Comparison of ENCODE assay signal across 10 mouse cellular contexts in the genomic region with DNA sequence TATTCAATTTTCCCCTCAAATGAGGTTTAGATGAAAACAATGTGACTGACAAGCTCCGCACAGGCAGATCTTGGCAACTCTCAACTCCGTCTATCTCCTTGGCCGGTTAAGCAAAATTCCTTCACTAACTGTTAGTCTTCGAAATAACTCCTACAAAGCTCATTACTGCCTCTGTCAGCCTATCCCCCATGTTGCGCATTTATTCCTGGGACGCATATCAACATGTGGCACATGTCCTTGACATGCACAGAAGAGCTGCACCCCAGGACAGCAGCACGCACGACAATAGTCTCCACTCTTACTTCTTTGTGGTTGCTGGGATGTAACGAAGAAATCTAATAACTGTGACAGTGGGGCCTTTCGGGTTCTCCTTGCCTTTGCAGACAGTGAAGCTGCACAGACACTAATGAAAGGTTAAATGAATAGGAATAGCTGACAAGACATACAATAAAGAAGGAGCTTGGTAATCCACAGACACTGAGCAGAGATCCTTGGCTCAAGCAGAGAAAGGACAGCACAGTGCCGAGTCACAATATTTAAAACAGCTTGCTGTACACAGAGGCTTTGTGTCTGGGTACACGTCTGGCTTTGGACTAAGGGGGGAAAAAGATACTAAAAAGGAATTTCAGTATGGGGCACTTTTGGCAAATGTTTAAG. TPM values are rescaled to one million over a fixed set of nuclear protein-coding genes. Genes with fewer than 3 reads are reported as not detected.
DNase-seq lines count a peak whose midpoint lies in the region; ATAC-seq lines count a peak whose summit lies in the region.
"Had no signal": no experiment of that assay in that cellular context is flagged by ENCODE, and none has a peak within 500 bp of the region (broad histone marks: within the 10 kb centered on the region; RNA-seq: fewer than 3 reads in every experiment).

No protein-coding gene starts in this region.

- no peak overlapping the region for H3K9ac ChIP-seq in hindbrain, embryonic 14.5 days
- H3K9ac ChIP-seq in midbrain, embryonic 14.5 days (replicated peaks; ENCODE audit: low read length): peak overlapping the region; percentile 31; the same call in 1 of the 2 replicates

- 21% methylated on average over 12 of the region's 12 CpGs for WGBS in hindbrain, embryonic 14.5 days
- WGBS in midbrain, embryonic 14.5 days: 15% methylated on average over 12 of the region's 12 CpGs
- WGBS in heart, embryonic 10.5 days: 76% methylated on average over 12 of the region's 12 CpGs

- H3K9me3 ChIP-seq in hindbrain, embryonic 14.5 days (ENCODE audit: control insufficient read depth, low read length): no peaks in the 10 kb centered on the region
- H3K9me3 ChIP-seq in midbrain, embryonic 14.5 days (ENCODE audit: control insufficient read depth, low read length): no peaks in the 10 kb centered on the region
- H3K9me3 ChIP-seq in heart, embryonic 10.5 days: no peaks in the 10 kb centered on the region

- peak overlapping the region; percentile 17; the same call in 1 of the 2 replicates for H3K4me2 ChIP-seq in hindbrain, embryonic 14.5 days (replicated peaks)
- H3K4me2 ChIP-seq in midbrain, embryonic 14.5 days (ENCODE audit: low read length): peak overlapping the region; percentile 33; the same call in 1 of the 2 replicates

- H3K4me1 ChIP-seq in hindbrain, embryonic 14.5 days (replicated peaks; ENCODE audit: control insufficient read depth, insufficient read depth, low read length): no peaks in the 10 kb centered on the region; the same call in 1 of the 2 replicates
- H3K4me1 ChIP-seq in midbrain, embryonic 14.5 days (ENCODE audit: control insufficient read depth, insufficient read depth, low read length): no peaks in the 10 kb centered on the region; the same call in 1 of the 2 replicates
- H3K4me1 ChIP-seq in heart, embryonic 10.5 days: no peaks in the 10 kb centered on the region

- DNase-seq in embryo, embryonic 10 days (ENCODE audit: low spot score): peak; percentile 24
- no peak for DNase-seq in embryo, embryonic 9.5 days (ENCODE audit: extremely low spot score)
- peak; percentile 60 for DNase-seq in NIH3T3 (ENCODE audit: low read depth)
- no peak for DNase-seq in hindbrain, embryonic 14.5 days (ENCODE audit: low spot score)
- DNase-seq in midbrain, embryonic 14.5 days: peak; percentile 43
- no peak for DNase-seq in thymus, postnatal 10 days (ENCODE audit: low spot score in 2 of 2)
- no peak for DNase-seq in gastrocnemius, postnatal 36 days
- no peak for DNase-seq in heart, embryonic 10.5 days (ENCODE audit: low spot score)
- DNase-seq: lung, adult 18-20 months had no signal

- peak; percentile 72; the same call in 1 of the 2 replicates for ATAC-seq in hindbrain, embryonic 14.5 days (ENCODE audit: low FRiP score)
- ATAC-seq in midbrain, embryonic 14.5 days (ENCODE audit: low FRiP score, low TSS enrichment): no peak; the same call in 1 of the 2 replicates

- no peaks in the 10 kb centered on the region for H3K36me3 ChIP-seq in hindbrain, embryonic 14.5 days (replicated peaks; ENCODE audit: control insufficient read depth, insufficient read depth)
- H3K36me3 ChIP-seq in midbrain, embryonic 14.5 days (ENCODE audit: control insufficient read depth, insufficient read depth, low read length): no peaks in the 10 kb centered on the region
- H3K36me3 ChIP-seq in heart, embryonic 10.5 days: no peaks in the 10 kb centered on the region

- intact Hi-C loops in gastrocnemius, postnatal 36 days (cut with DNase I): no loop called here

- peaks cover 54% of the 10 kb centered on the region for H3K27me3 ChIP-seq in hindbrain, embryonic 14.5 days (ENCODE audit: control insufficient read depth, insufficient read depth, low read length)
- peaks cover 48% of the 10 kb centered on the region for H3K27me3 ChIP-seq in midbrain, embryonic 14.5 days (ENCODE audit: control insufficient read depth, insufficient read depth, low read length)
- peaks cover 28% of the 10 kb centered on the region for H3K27me3 ChIP-seq in heart, embryonic 10.5 days (ENCODE audit: insufficient read depth, poor library complexity, severe bottlenecking)

- H3K4me3 ChIP-seq in hindbrain, embryonic 14.5 days (replicated peaks; ENCODE audit: low read length): no peak overlapping the region
- no peak overlapping the region for H3K4me3 ChIP-seq in midbrain, embryonic 14.5 days (replicated peaks; ENCODE audit: low read depth, low read length)
- H3K4me3 ChIP-seq in heart, embryonic 10.5 days: no peak overlapping the region

- no peak overlapping the region for H3K27ac ChIP-seq in hindbrain, embryonic 14.5 days
- no peak overlapping the region for H3K27ac ChIP-seq in midbrain, embryonic 14.5 days (replicated peaks; ENCODE audit: low read depth, low read length)
- H3K27ac ChIP-seq in heart, embryonic 10.5 days: no peak overlapping the region
- H3K27ac ChIP-seq: kidney, postnatal 0 days had no signal

RNA-seq across cellular contexts. Expression of a gene that starts 6.0 kb away (rescaled TPM):
- 10.0 and 12.0 TPM in 2 replicates for polyA plus RNA-seq in hindbrain, embryonic 14.5 days (2014; fragmentation: Nextera tagmentation; extraction: Ambion mirVana)
- 29.9 and 34.6 TPM in 2 replicates for polyA plus RNA-seq in midbrain, embryonic 14.5 days (2014; fragmentation: Nextera tagmentation; extraction: Ambion mirVana)
- 1 to 10 TPM; 3.6 to 4.4 TPM for total RNA-seq in gastrocnemius, postnatal 36 days (2021)
- polyA plus RNA-seq in heart, embryonic 10.5 days (2016; fragmentation: Nextera tagmentation; extraction: Ambion mirVana): 2.0 and 7.7 TPM in 2 replicates

Comparison
In these comparisons a context has a peak if more than half of its experiments do, and no peak if none do; other contexts are left out.
1. DNase-seq: peak in embryo, embryonic 10 days (single experiment), NIH3T3 (single experiment) and midbrain, embryonic 14.5 days (single experiment); none in embryo, embryonic 9.5 days (single experiment), hindbrain, embryonic 14.5 days (single experiment), thymus, postnatal 10 days (0 of 2), gastrocnemius, postnatal 36 days (0 of 2) and heart, embryonic 10.5 days (single experiment).